Comparison of ENCODE assay signal across 9 mouse cellular contexts in genomic region chr5:33720852-33721490, GRCm38 (mm10). TPM values are rescaled to one million over a fixed set of nuclear protein-coding genes. Genes with fewer than 3 reads are reported as not detected.
DNase-seq lines count a peak whose midpoint lies in the region; ATAC-seq and TF ChIP-seq lines count a peak whose summit lies in the region.
"Had no signal": no experiment of that assay in that cellular context is flagged by ENCODE, and none has a peak within 500 bp of the region (broad histone marks: within the 10 kb centered on the region; RNA-seq: fewer than 3 reads in every experiment).

No protein-coding gene starts in this region.

- no peak for TF ChIP-seq CTCF in left cerebral cortex, adult 2 months (IDR thresholded peaks at IDR 0.05)

- H3K27ac ChIP-seq in left cerebral cortex, adult 2 months = no peak overlapping the region
- peak overlapping the region; percentile 78 for H3K27ac ChIP-seq in embryonic facial prominence, embryonic 13.5 days
- 0 out of 2 replicates have a peak overlapping the region, but pooled peaks have one; percentile 14 for H3K27ac ChIP-seq in intestine, embryonic 15.5 days
- no peak overlapping the region; the same call in 1 of the 2 replicates for H3K27ac ChIP-seq in neural tube, embryonic 12.5 days

- intact Hi-C loops in left cerebral cortex, adult 2 months (cut with DNase I) = loop anchor here (5.0 kb wide), 1 partner anchor 34 kb away; no protein-coding TSS in a partner anchor
- intact Hi-C loops in left cerebral cortex, postnatal 14 days (cut with DNase I) = no loop called here

- no peaks in the 10 kb centered on the region for H3K9me3 ChIP-seq in embryonic facial prominence, embryonic 13.5 days
- H3K9me3 ChIP-seq in intestine, embryonic 15.5 days = no peaks in the 10 kb centered on the region
- no peaks in the 10 kb centered on the region for H3K9me3 ChIP-seq in neural tube, embryonic 12.5 days

- 0 out of 2 replicates have a peak, but pooled peaks cover 6% of the 10 kb centered on the region for H3K36me3 ChIP-seq in embryonic facial prominence, embryonic 13.5 days
- H3K36me3 ChIP-seq in intestine, embryonic 15.5 days = no peaks in the 10 kb centered on the region
- no peaks in the 10 kb centered on the region for H3K36me3 ChIP-seq in neural tube, embryonic 12.5 days

- no peak for DNase-seq in left cerebral cortex, adult 2 months (ENCODE audit: extremely low spot score in 1 of 2, low spot score in 2 of 2)
- no peak for DNase-seq in left cerebral cortex, postnatal 14 days (ENCODE audit: low spot score in 2 of 2)
- DNase-seq in cerebellum, adult 11 months = no peak
- DNase-seq in left cerebral cortex, adult 11 months (ENCODE audit: low spot score) = no peak
- DNase-seq in Muller cell, postnatal 12 days (ENCODE audit: inconsistent ontology term) = no peak

- ATAC-seq in embryonic facial prominence, embryonic 13.5 days (ENCODE audit: insufficient number of reproducible peaks, insufficient read depth, low FRiP score, low TSS enrichment, low read depth) = no peak
- ATAC-seq in intestine, embryonic 15.5 days = peak; percentile 5; the same call in 1 of the 2 replicates
- ATAC-seq in neural tube, embryonic 12.5 days (ENCODE audit: low FRiP score, low read depth) = no peak

- 13% methylated on average over 8 of the region's 8 CpGs for WGBS in embryonic facial prominence, embryonic 13.5 days
- WGBS in intestine, embryonic 15.5 days = 15% methylated on average over 8 of the region's 8 CpGs
- 8% methylated on average over 8 of the region's 8 CpGs for WGBS in neural tube, embryonic 12.5 days

- peak overlapping the region; percentile 98 for H3K4me2 ChIP-seq in embryonic facial prominence, embryonic 13.5 days
- peak overlapping the region; percentile 99 for H3K4me2 ChIP-seq in intestine, embryonic 15.5 days (replicated peaks)
- H3K4me2 ChIP-seq in neural tube, embryonic 12.5 days (replicated peaks) = peak overlapping the region; percentile 96

- H3K4me3 ChIP-seq in left cerebral cortex, adult 2 months = peak overlapping the region; percentile 47
- H3K4me3 ChIP-seq in embryonic facial prominence, embryonic 13.5 days = peak overlapping the region; percentile 81
- peak overlapping the region; percentile 77 for H3K4me3 ChIP-seq in intestine, embryonic 15.5 days (replicated peaks)
- H3K4me3 ChIP-seq in neural tube, embryonic 12.5 days = peak overlapping the region; percentile 78

- peaks cover 42% of the 10 kb centered on the region for H3K27me3 ChIP-seq in embryonic facial prominence, embryonic 13.5 days
- H3K27me3 ChIP-seq in intestine, embryonic 15.5 days (replicated peaks) = peaks cover 11% of the 10 kb centered on the region
- 0 out of 2 replicates have a peak, but pooled peaks cover 9% of the 10 kb centered on the region for H3K27me3 ChIP-seq in neural tube, embryonic 12.5 days (replicated peaks)

- H3K9ac ChIP-seq in embryonic facial prominence, embryonic 13.5 days = peak overlapping the region; percentile 85; the same call in 1 of the 2 replicates
- H3K9ac ChIP-seq in intestine, embryonic 15.5 days = no peak overlapping the region
- H3K9ac ChIP-seq in neural tube, embryonic 12.5 days = peak overlapping the region; percentile 81; the same call in 1 of the 2 replicates

- H3K4me1 ChIP-seq in embryonic facial prominence, embryonic 13.5 days = peaks cover 50% of the 10 kb centered on the region
- H3K4me1 ChIP-seq in intestine, embryonic 15.5 days (replicated peaks) = peaks cover 42% of the 10 kb centered on the region
- H3K4me1 ChIP-seq in neural tube, embryonic 12.5 days = peaks cover 46% of the 10 kb centered on the region

RNA-seq across cellular contexts. Expression of gene Fgfr3, which starts 0.5 kb away (rescaled TPM):
- total RNA-seq in left cerebral cortex, adult 2 months (2021) = 100 to 1,000 TPM; 112 to 140 TPM
- 100 to 1,000 TPM; 109 to 111 TPM for total RNA-seq in left cerebral cortex, postnatal 14 days (2021)
- polyA plus RNA-seq in embryonic facial prominence, embryonic 13.5 days (2015; fragmentation: Nextera tagmentation; extraction: Ambion mirVana) = 24.6 and 32.5 TPM in 2 replicates
- polyA plus RNA-seq in intestine, embryonic 15.5 days (2015; fragmentation: Nextera tagmentation; extraction: Ambion mirVana) = 11.4 and 11.6 TPM in 2 replicates
- 58.5 and 62.5 TPM in 2 replicates for polyA plus RNA-seq in neural tube, embryonic 12.5 days (2016; fragmentation: Nextera tagmentation; extraction: Ambion mirVana)
- total RNA-seq: granulocyte monocyte progenitor cell, adult 5-6 weeks had no signal

Comparison
In these comparisons a context has a peak if more than half of its experiments do, and no peak if none do; other contexts are left out.
1. H3K27ac ChIP-seq: peak in embryonic facial prominence, embryonic 13.5 days (single experiment) and intestine, embryonic 15.5 days (single experiment); none in left cerebral cortex, adult 2 months (single experiment) and neural tube, embryonic 12.5 days (single experiment).
2. Peak in every context shown above with its lines, with median percentiles within 50 percentile points of each other: H3K4me3 ChIP-seq and H3K4me2 ChIP-seq.